Mouse (Mus musculus): Measurements from ENCODE around the gene Dnajb8. TPM values are rescaled to one million over a fixed set of nuclear protein-coding genes. Genes with fewer than 3 reads are reported as not detected.

Dnajb8 gene
- total RNA-seq, 2 experiments from 2014 or later = not detected

DNA sequence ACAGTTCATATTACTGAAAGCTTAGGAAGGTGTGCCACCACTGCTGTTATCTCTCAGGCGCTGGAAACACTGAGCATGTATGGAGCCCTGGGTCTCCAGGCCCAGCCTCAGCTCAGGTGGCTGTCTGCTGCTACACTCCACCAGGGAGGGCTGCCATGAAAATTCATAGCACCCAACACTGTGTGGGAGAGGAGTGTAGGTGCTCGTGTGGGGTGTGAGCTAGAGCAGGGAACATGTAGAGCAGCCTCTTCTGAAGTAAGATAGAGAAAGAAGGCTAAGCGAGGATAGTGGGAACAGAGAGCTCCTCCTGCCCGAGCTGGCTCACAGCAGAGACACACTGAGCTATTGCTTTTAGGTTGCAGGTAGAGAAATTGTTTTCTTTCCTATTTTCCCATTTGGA is 54.2 kb downstream of the Dnajb8 start:
- DNase-seq = no peak
- intact Hi-C loops (cut with DNase I) = no loop called here

DNA sequence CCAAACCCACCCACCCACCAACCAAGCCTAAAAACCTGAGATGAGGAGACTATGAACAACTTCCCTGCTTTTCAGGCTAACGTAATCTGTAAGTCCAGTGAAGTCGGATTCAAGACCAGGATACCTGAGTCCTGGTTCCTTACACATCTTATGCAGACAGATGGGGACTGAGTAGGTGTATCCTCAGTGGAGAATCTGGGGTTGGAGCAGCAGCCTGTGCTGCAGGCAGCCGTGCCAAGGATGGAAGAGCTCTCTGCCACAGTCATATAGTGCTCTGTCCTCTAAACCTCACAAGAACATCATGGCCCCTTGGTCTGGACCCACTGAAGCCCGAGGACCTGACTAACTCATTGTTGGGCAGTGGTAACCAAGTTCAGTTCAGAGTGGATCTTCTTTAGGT is 55.2 kb downstream of the Dnajb8 start:
- intact Hi-C loops (cut with DNase I) = no loop called here
- DNase-seq = no peak

DNA sequence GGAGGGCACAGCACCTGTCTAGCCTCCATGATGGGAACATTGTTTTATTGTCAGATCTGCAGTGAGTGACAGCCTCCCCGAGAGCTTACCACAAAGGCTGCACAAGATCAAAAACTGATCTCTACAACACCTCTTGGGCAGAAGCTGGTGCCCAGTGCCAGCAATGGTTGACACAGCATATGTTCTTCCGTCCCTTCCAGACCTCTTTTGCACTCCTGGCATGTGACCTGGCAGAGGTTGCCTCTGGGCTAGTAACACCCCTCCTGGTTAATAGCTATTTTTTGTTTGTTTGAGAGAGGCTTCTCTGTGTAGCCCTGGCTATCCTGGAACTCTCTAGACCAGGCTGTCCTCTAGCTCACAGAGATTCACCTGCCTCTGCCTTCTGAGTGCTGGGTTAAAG is 56.1 kb downstream of the Dnajb8 start:
- no peak for DNase-seq

DNA sequence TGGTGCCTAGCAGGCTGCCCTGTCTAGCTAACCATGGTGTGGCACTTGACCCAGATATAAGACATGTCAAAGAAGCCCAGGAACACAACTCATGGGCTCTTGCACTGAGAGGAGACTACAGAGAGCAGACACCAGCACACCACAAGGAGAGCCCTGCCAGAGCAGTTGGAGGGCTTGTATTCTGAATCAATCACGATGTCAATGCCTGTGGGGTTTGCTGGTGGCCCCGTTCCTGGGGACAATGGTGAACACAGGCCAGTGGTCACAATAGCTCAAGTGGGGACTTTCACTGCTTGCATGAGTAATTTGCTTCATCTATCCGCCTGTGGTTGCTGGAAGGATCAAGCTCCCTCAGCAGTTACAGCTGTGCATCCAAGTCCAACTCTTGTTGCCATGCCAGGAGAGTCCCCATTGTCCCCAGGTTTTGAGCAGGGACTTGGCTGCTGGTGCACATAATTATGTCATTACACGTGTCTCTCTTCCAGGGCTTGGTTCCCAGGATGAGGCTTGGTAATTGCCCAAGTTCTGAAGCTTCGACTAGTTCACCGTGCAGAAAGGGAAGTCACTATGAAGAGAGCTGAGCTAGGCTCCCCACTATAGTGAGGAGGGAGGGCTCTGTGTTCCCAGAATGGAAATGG is 68.2 kb downstream of the Dnajb8 start:
- intact Hi-C loops (cut with DNase I) = no loop called here
- DNase-seq = peak; percentile 24 to 46

More for the DNA sequence above, 56.1 kb downstream of the Dnajb8 start:
- intact Hi-C loops (cut with DNase I) = no loop called here

DNA sequence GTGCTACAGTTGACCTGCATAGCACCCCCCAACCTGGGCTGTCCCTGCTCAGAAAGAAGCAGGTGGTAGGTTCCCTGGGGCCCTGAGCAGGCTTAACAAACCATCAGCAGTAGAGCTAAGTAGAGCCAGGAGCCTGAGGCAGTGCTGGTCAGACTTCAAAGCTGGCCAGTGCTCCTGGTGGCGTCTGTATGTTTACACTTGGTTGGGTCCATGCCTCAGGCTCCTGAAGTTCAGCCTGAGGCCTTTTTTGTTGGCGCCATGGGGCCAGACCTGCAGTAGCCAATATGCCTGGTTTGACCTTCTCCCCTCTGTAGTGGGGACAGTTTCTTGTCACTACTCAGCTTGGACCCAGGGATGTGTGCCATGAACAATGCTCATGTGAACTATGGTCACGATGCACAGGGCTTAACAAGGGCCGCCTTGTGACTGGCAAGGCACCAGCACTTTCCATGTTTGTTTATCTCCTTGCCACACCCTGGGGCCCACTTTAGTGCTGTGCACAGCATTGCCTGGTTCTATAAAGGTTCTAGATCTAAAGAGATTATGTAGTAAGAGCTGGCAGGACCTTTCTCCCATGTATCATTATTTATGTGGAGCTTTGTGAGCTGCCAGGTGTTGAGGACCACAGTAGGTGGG is 70.3 kb downstream of the Dnajb8 start:
- intact Hi-C loops (cut with DNase I) = no loop called here
- DNase-seq = no peak

DNA sequence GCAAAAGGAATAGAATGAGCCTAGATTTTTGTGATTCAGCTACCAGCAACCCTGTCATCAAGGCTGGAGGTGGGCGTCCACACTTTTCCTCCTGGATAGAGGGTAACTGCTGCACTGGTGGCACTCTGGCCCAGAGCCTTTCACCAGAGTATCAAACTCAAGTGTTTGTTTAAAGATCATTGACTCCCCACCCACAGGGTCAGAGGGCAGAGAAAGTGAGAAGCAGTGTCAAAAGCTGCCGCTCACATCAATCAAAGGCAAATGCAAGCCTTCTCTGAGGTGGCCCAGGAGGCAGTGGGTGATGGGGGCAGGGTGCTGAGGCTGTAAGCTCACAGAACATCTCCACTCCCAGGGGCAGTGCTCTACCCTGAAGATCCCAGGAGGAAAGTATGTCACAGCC is 77.4 kb downstream of the Dnajb8 start:
- intact Hi-C loops (cut with DNase I) = no loop called here
- no peak for DNase-seq

DNA sequence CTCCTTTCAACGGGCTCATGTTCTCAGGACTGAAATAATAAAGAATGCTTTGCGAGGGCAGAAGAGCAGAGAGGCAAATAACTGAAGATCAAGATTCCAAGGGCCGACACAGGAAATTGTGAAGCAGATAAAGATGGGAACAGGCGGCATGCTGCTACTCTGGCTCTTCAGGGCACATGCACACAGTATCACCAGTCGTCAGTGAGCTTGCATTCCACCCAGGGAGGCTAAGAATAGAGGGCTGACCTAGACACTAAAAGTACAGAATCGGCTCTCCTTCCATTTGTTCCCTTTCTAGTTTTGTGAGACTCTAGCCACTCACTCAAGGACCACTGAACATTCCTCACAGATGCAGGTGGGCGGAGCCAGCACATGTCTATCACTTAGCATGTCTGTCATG is 79.2 kb downstream of the Dnajb8 start:
- no peak for DNase-seq
- intact Hi-C loops (cut with DNase I) = no loop called here

Other genes with a start within 250 kb of the Dnajb8 start
- 1 to 10 TPM; 1.4 to 2.2 TPM for gene H1fx, start 240.6 kb upstream of the Dnajb8 start, total RNA-seq (2021)
- 100 to 1,000 TPM; 301 to 338 TPM for gene Rab7, start 177.0 kb upstream of the Dnajb8 start, total RNA-seq (2021)
- gene Rpn1, start 137.8 kb upstream of the Dnajb8 start, total RNA-seq (2021) = 10 to 100 TPM; 65.2 to 80.5 TPM
- 1 to 10 TPM; 4.2 to 4.3 TPM for gene Gata2, start 28.4 kb upstream of the Dnajb8 start, total RNA-seq (2021)
- 1 to 10 TPM; 6.8 TPM for gene Eefsec, start 224.3 kb downstream of the Dnajb8 start, total RNA-seq (2021)
- 10 to 100 TPM; 19.4 to 19.7 TPM for gene Ruvbl1, start 243.1 kb downstream of the Dnajb8 start, total RNA-seq (2021)